Mouse (Mus musculus) bone marrow macrophage, adult 2 months (primary cell): ENCODE results near the gene Grap2.

ENCODE experiments used
- CTCF ChIP-seq: IDR thresholded peaks from 2 replicates; pipeline ENCODE4 v1.5.1; 2012; ENCODE audit warnings: low read depth, mild to moderate bottlenecking, low read length, moderate library complexity
- POLR2A ChIP-seq: IDR thresholded peaks from 2 replicates; pipeline ENCODE4 v1.6.1; 2012; ENCODE audit warnings: mild to moderate bottlenecking, low read depth, low read length, borderline replicate concordance

- TF ChIP-seq POLR2A (no peak), CTCF (no peak)
Observed at GRCm38 (mm10) chr15:80685603-80685895, 113.2 kb downstream of the Grap2 start.
